Mouse (Mus musculus) regulatory T cell (primary cell): Measurements from ENCODE around the gene Abca1.

Experiments used
- in situ Hi-C: fragments of 300-600 bp; cut with MboI, MseI; formaldehyde crosslinking; loops from one replicate; pipeline ENCODE4 v1.15.1; 2025; ENCODE audit warnings: high pct_unique_total_duplicates

Gene Abca1

GRCm38 (mm10) chr4:53121516-53122227, 38.0 kb downstream of the Abca1 start:
- in situ Hi-C loops: no loop called here

- in situ Hi-C loops: no loop called here
These were observed 38.6 kb downstream of the Abca1 start for GRCm38 (mm10) chr4:53121084-53121483.

GRCm38 (mm10) chr4:53120038-53120685, 39.5 kb downstream of the Abca1 start:
- in situ Hi-C loops: no loop called here

GRCm38 (mm10) chr4:53118643-53119042, 41.1 kb downstream of the Abca1 start:
- in situ Hi-C loops: no loop called here

- in situ Hi-C loops: no loop called here
These were observed 42.1 kb downstream of the Abca1 start for GRCm38 (mm10) chr4:53117610-53118009.

- in situ Hi-C loops: no loop called here
These were observed 42.6 kb downstream of the Abca1 start for GRCm38 (mm10) chr4:53117076-53117475.

GRCm38 (mm10) chr4:53115866-53116265, 43.8 kb downstream of the Abca1 start:
- in situ Hi-C loops: no loop called here

- in situ Hi-C loops: no loop called here
These were observed 44.3 kb downstream of the Abca1 start for GRCm38 (mm10) chr4:53115410-53115809.

- in situ Hi-C loops: loop anchor here (5.0 kb wide), 1 partner anchor 210 kb away; no protein-coding TSS in a partner anchor
These were observed 47.8 kb downstream of the Abca1 start for GRCm38 (mm10) chr4:53111919-53112355.

- in situ Hi-C loops: loop anchor here (5.0 kb wide), 1 partner anchor 212 kb away; no protein-coding TSS in a partner anchor
These were observed 49.3 kb downstream of the Abca1 start for GRCm38 (mm10) chr4:53110356-53110755.

- in situ Hi-C loops: no loop called here
These were observed 50.2 kb downstream of the Abca1 start for GRCm38 (mm10) chr4:53109381-53109928.

GRCm38 (mm10) chr4:53108194-53108593, 51.5 kb downstream of the Abca1 start:
- in situ Hi-C loops: no loop called here

GRCm38 (mm10) chr4:53106732-53107131, 53.0 kb downstream of the Abca1 start:
- in situ Hi-C loops: no loop called here

- in situ Hi-C loops: no loop called here
These were observed 53.6 kb downstream of the Abca1 start for GRCm38 (mm10) chr4:53106071-53106470.

- in situ Hi-C loops: no loop called here
These were observed 55.1 kb downstream of the Abca1 start for GRCm38 (mm10) chr4:53104634-53105033.

- in situ Hi-C loops: no loop called here
These were observed 57.2 kb downstream of the Abca1 start for GRCm38 (mm10) chr4:53102529-53102928.

GRCm38 (mm10) chr4:53101306-53101705, 58.4 kb downstream of the Abca1 start:
- in situ Hi-C loops: no loop called here

- in situ Hi-C loops: no loop called here
These were observed 59.2 kb downstream of the Abca1 start for GRCm38 (mm10) chr4:53100492-53100891.

- in situ Hi-C loops: no loop called here
These were observed 64.8 kb downstream of the Abca1 start for GRCm38 (mm10) chr4:53094850-53095249.

- in situ Hi-C loops: no loop called here
These were observed 65.4 kb downstream of the Abca1 start for GRCm38 (mm10) chr4:53094331-53094730.

GRCm38 (mm10) chr4:53093615-53094014, 66.1 kb downstream of the Abca1 start:
- in situ Hi-C loops: no loop called here

- in situ Hi-C loops: no loop called here
These were observed 70.1 kb downstream of the Abca1 start for GRCm38 (mm10) chr4:53089641-53090040.

GRCm38 (mm10) chr4:53088999-53089398, 70.7 kb downstream of the Abca1 start:
- in situ Hi-C loops: no loop called here
